Mouse (Mus musculus): ENCODE results near the gene Nell1. TPM values are rescaled to one million over a fixed set of nuclear protein-coding genes. Genes with fewer than 3 reads are reported as not detected.

Nell1 gene
- polyA plus RNA-seq, 2 experiments = 0.08 TPM; not detected in 1

DNA sequence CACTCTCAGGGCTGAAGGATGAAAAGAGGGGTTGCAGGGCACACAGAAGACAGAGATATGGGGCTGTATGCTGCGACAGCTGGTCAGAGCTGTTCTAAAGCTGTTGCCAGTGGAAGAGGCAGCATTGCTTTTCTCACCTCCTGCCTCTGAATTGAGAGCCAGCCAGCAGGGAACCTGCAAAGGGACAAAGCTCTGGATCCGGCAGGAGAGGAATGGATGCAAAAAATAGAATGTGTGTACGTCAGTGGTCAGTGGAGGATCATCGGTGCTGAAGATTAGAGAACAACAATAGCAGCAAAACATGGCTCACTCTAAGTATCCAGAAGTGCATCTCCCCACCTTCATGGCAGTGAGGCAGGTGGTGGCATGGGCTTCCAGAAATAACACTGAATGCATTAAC, 507.3 kb downstream of the Nell1 start:
- Histone ChIP-seq H3K9ac (replicated peaks) (no peak overlapping the region), H3K4me3 (ENCODE audit: insufficient read depth in 1 of 2, low read depth in 2 of 2, low read length in 2 of 2) (no peak overlapping the region), H3K27ac (no peak overlapping the region), H3K4me2 (ENCODE audit: low read depth) (no peak overlapping the region), H3K36me3 (replicated peaks; ENCODE audit: control insufficient read depth, insufficient read depth, low read depth) (no peaks in the 10 kb centered on the region), H3K4me1 (replicated peaks; ENCODE audit: control insufficient read depth in 2 of 2, insufficient read depth in 2 of 2, low read length in 1 of 2) (no peaks in the 10 kb centered on the region), H3K27me3 (ENCODE audit: control insufficient read depth, insufficient read depth, low read length) (no peaks in the 10 kb centered on the region), H3K9me3 (ENCODE audit: control insufficient read depth, low read length) (no peaks in the 10 kb centered on the region)
- DNase-seq (ENCODE audit: low read depth in 3 of 3, low spot score in 3 of 3) = no peak
- WGBS (ENCODE audit: insufficient replicate concordance) = 64% methylated on average over 4 of the region's 4 CpGs
- no peak for ATAC-seq (ENCODE audit: insufficient read depth)
- no peak for TF ChIP-seq EP300 (IDR thresholded peaks at IDR 0.05; ENCODE audit: low read depth)
- TF ChIP-seq CTCF (IDR thresholded peaks at IDR 0.05; ENCODE audit: low read depth) = no peak

GRCm38 (mm10) chr7:50485304-50485703, 510.6 kb downstream of the Nell1 start:
- H3K9me3 ChIP-seq (ENCODE audit: control insufficient read depth, low read length) = no peaks in the 10 kb centered on the region
- H3K4me3 ChIP-seq (ENCODE audit: insufficient read depth in 1 of 2, low read depth in 2 of 2, low read length in 2 of 2) = no peak overlapping the region
- no peak for ATAC-seq (ENCODE audit: insufficient read depth)
- peak; percentile 23; the same call in 1 of the 2 replicates for TF ChIP-seq CTCF (IDR thresholded peaks at IDR 0.05; ENCODE audit: low read depth)
- TF ChIP-seq EP300 (IDR thresholded peaks at IDR 0.05; ENCODE audit: low read depth) = no peak
- 23% methylated on average over 1 of the region's 1 CpGs for WGBS (ENCODE audit: insufficient replicate concordance)
- H3K36me3 ChIP-seq (replicated peaks; ENCODE audit: control insufficient read depth, insufficient read depth, low read depth) = no peaks in the 10 kb centered on the region
- no peaks in the 10 kb centered on the region for H3K4me1 ChIP-seq (replicated peaks; ENCODE audit: control insufficient read depth in 2 of 2, insufficient read depth in 2 of 2, low read length in 1 of 2)
- H3K27ac ChIP-seq = no peak overlapping the region
- H3K27me3 ChIP-seq (ENCODE audit: control insufficient read depth, insufficient read depth, low read length) = no peaks in the 10 kb centered on the region
- no peak overlapping the region for H3K4me2 ChIP-seq (ENCODE audit: low read depth)
- DNase-seq (ENCODE audit: low read depth in 3 of 3, low spot score in 3 of 3) = no peak
- no peak overlapping the region for H3K9ac ChIP-seq (replicated peaks)

DNA sequence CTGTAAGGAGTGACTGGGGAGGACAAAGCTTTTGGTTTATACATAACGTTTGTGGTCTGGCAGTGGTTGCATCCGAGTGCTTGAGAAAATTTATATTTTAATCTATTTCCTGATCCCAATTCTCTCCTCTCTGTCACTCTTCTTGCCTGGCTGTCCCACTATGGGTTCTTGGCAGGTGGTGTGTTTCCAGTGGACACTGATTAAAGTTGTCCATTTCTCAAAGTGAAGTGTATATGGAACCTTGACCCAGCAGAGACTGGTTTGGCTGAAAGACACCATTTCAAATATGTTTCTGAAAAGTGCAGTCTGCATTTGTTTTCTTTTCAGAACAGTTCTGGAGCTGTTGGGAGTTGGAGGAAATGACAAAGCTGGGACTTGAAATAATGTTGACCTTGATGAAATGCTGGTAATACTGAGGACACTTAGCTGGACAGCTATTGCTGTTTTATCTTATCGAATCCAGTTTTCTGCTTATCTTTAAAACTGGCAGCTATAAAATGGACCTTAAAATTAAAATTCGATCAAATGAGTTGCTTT, 512.3 kb downstream of the Nell1 start:
- 67% methylated on average over 4 of the region's 4 CpGs for WGBS (ENCODE audit: insufficient replicate concordance)
- Histone ChIP-seq H3K27me3 (ENCODE audit: control insufficient read depth, insufficient read depth, low read length) (no peaks in the 10 kb centered on the region), H3K4me1 (replicated peaks; ENCODE audit: control insufficient read depth in 2 of 2, insufficient read depth in 2 of 2, low read length in 1 of 2) (no peaks in the 10 kb centered on the region), H3K9me3 (ENCODE audit: control insufficient read depth, low read length) (no peaks in the 10 kb centered on the region), H3K9ac (replicated peaks) (no peak overlapping the region), H3K4me2 (ENCODE audit: low read depth) (no peak overlapping the region), H3K4me3 (ENCODE audit: insufficient read depth in 1 of 2, low read depth in 2 of 2, low read length in 2 of 2) (no peak overlapping the region), H3K36me3 (replicated peaks; ENCODE audit: control insufficient read depth, insufficient read depth, low read depth) (no peaks in the 10 kb centered on the region), H3K27ac (no peak overlapping the region)
- ATAC-seq (ENCODE audit: insufficient read depth) (no peak), DNase-seq (ENCODE audit: low read depth in 3 of 3, low spot score in 3 of 3) (no peak)
- TF ChIP-seq EP300 (IDR thresholded peaks at IDR 0.05; ENCODE audit: low read depth) (no peak), CTCF (IDR thresholded peaks at IDR 0.05; ENCODE audit: low read depth) (no peak)

DNA sequence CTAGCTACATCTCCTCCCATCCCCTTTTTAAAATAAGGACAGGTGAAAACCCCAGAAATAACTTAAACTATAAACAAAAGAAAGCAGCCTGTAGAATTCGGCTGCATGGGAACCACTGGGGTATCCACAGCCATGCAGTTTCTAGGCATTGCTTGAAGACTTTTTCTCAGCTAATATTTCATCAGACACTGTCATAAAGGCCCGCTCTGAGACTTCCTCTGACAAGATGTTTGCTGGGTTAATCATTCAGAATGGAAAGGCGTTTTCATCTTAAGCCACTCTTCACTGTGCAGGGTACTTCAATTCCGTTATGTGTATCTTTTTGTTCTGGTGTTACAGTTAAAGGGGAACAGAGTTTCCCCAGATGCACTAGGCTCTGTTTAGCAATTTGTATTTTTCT, 526.9 kb downstream of the Nell1 start:
- WGBS (ENCODE audit: insufficient replicate concordance) = 58% methylated on average over 4 of the region's 4 CpGs
- TF ChIP-seq EP300 (IDR thresholded peaks at IDR 0.05; ENCODE audit: low read depth) = no peak
- no peak for TF ChIP-seq CTCF (IDR thresholded peaks at IDR 0.05; ENCODE audit: low read depth)

GRCm38 (mm10) chr7:50507047-50507446, 532.4 kb downstream of the Nell1 start:
- DNase-seq (ENCODE audit: low read depth in 3 of 3, low spot score in 3 of 3) (no peak), ATAC-seq (ENCODE audit: insufficient read depth) (no peak)
- Histone ChIP-seq H3K27ac (no peak overlapping the region), H3K4me1 (replicated peaks; ENCODE audit: control insufficient read depth in 2 of 2, insufficient read depth in 2 of 2, low read length in 1 of 2) (no peaks in the 10 kb centered on the region), H3K4me2 (ENCODE audit: low read depth) (no peak overlapping the region), H3K36me3 (replicated peaks; ENCODE audit: control insufficient read depth, insufficient read depth, low read depth) (no peaks in the 10 kb centered on the region), H3K4me3 (ENCODE audit: insufficient read depth in 1 of 2, low read depth in 2 of 2, low read length in 2 of 2) (no peak overlapping the region), H3K9me3 (ENCODE audit: control insufficient read depth, low read length) (no peaks in the 10 kb centered on the region), H3K27me3 (ENCODE audit: control insufficient read depth, insufficient read depth, low read length) (no peaks in the 10 kb centered on the region), H3K9ac (replicated peaks) (no peak overlapping the region)
- no peak for TF ChIP-seq CTCF (IDR thresholded peaks at IDR 0.05; ENCODE audit: low read depth)
- TF ChIP-seq EP300 (IDR thresholded peaks at IDR 0.05; ENCODE audit: low read depth) = no peak

More for the DNA sequence above, 526.9 kb downstream of the Nell1 start:
- no peaks in the 10 kb centered on the region for H3K36me3 ChIP-seq (replicated peaks; ENCODE audit: control insufficient read depth, insufficient read depth, low read depth)
- H3K4me2 ChIP-seq (ENCODE audit: low read depth) = no peak overlapping the region
- H3K9ac ChIP-seq (replicated peaks) = no peak overlapping the region
- H3K4me3 ChIP-seq (ENCODE audit: insufficient read depth in 1 of 2, low read depth in 2 of 2, low read length in 2 of 2) = no peak overlapping the region
- ATAC-seq (ENCODE audit: insufficient read depth) (no peak), DNase-seq (ENCODE audit: low read depth in 3 of 3, low spot score in 3 of 3) (no peak)
- no peak overlapping the region for H3K27ac ChIP-seq
- H3K27me3 ChIP-seq (ENCODE audit: control insufficient read depth, insufficient read depth, low read length) = no peaks in the 10 kb centered on the region
- H3K4me1 ChIP-seq (replicated peaks; ENCODE audit: control insufficient read depth in 2 of 2, insufficient read depth in 2 of 2, low read length in 1 of 2) = no peaks in the 10 kb centered on the region
- no peaks in the 10 kb centered on the region for H3K9me3 ChIP-seq (ENCODE audit: control insufficient read depth, low read length)
